Mouse (Mus musculus) embryo, embryonic 10.5 days (tissue): Measurements from ENCODE around the gene Aldh16a1.

ENCODE experiments used
- DNase-seq: peaks from one replicate; pipeline ENCODE4 v3.0.0-alpha.2; 2015; ENCODE audit warnings: low spot score

Gene Aldh16a1

DNA sequence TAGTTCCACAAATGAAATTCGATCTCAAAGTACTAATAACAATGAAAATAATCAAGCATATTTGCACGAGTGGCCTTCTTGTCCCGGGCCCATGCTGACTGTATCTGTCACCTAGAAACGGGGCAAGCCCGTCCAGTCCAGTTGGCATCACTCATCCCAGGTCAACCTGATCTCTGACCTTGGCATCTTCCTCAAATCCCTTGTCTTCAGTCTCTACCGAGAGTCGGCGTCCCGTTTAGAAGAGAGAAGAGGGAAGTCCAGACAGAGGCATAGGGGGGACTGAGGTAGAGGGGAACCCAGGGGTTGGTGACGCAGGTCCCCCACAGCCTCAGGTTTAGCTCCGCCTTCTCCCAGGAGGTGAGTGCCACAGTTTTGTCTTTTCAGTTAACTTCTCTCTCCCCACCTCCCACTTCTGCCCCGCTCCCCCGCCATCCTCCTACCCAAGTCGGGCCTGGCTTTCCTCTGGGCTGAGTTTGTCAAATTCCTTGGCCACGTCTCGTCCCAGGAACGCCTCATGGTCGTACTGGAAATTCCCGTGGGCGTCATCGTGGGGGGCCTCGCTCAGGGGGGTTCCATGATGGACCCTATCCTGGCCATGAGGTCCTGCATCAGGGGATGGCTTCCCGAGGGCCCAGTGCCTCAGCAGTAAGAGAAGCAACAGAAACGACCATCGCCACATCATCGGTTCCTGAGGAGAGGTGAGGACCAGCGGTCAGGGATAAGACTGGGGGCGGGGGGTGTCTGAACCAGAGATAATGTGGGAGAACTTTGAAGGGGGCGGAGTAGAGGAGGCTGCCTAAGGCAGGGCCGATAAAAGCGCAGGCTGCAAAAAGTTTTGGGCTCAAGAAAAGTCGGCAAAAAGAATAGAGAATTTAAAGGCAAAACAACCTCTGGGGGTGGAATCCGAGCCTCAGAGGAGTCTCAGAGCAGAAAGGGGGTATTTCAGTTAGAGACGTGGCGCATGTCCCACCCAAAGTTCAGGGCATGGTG is 63.1 kb downstream of the Aldh16a1 start:
- DNase-seq, result peak; percentile 56
